Mouse (Mus musculus) erythroblast, embryonic 14.5 days (primary cell): ENCODE results near the gene Rnf217. TPM values are rescaled to one million over a fixed set of nuclear protein-coding genes. Genes with fewer than 3 reads are reported as not detected.

Source experiments
- H3K27me3 ChIP-seq: 2 replicates; pipeline ENCODE4 v1.6.1; 2012; ENCODE audit warnings: inconsistent platforms; ENCODE audit not compliant: control insufficient read depth
- H3K36me3 ChIP-seq: 2 replicates; pipeline ENCODE4 v1.6.1; 2012; ENCODE audit warnings: mild to moderate bottlenecking, inconsistent platforms; ENCODE audit not compliant: control insufficient read depth
- H3K4me1 ChIP-seq: 2 replicates; pipeline ENCODE4 v1.6.1; 2012; ENCODE audit warnings: inconsistent platforms; ENCODE audit not compliant: control insufficient read depth
- H3K4me3 ChIP-seq: replicated peaks from 2 replicates; pipeline ENCODE3; 2012; ENCODE audit warnings: moderate library complexity, mild to moderate bottlenecking, inconsistent platforms
- H3K9me3 ChIP-seq: 2 replicates; pipeline ENCODE4 v1.6.1; 2012; ENCODE audit warnings: low read length, inconsistent platforms, mixed read lengths; ENCODE audit not compliant: control insufficient read depth
- GATA1 ChIP-seq: IDR thresholded peaks from 2 replicates; pipeline ENCODE4 v1.6.1; 2012; ENCODE audit warnings: low read length, inconsistent platforms, mixed read lengths
- TAL1 ChIP-seq: IDR thresholded peaks from 3 replicates; pipeline ENCODE4 v1.6.1; 2012; ENCODE audit warnings: low read length, inconsistent platforms, mixed read lengths
- polyA plus RNA-seq: library from polyadenylated mRNA; stranded (reverse); fragments of >175 nt; gene quantifications from 2 replicates; pipeline ENCODE4 v1.2.3, GENCODE M21; 2012

The Rnf217 gene
- polyA plus RNA-seq, 1 experiment: not detected

- H3K36me3 ChIP-seq: no peaks in the 10 kb centered on the region
- no peaks in the 10 kb centered on the region for H3K9me3 ChIP-seq
- H3K27me3 ChIP-seq: no peaks in the 10 kb centered on the region
- TF ChIP-seq GATA1 (no peak), TAL1 (no peak)
- H3K4me3 ChIP-seq: no peak overlapping the region
- no peaks in the 10 kb centered on the region for H3K4me1 ChIP-seq
Measured at GRCm38 (mm10) chr10:31519420-31519819, 89.6 kb downstream of the Rnf217 start.

GRCm38 (mm10) chr10:31518210-31518609 is 90.8 kb downstream of the Rnf217 start:
- Histone ChIP-seq H3K27me3 (no peaks in the 10 kb centered on the region), H3K4me1 (no peaks in the 10 kb centered on the region), H3K9me3 (no peaks in the 10 kb centered on the region), H3K36me3 (no peaks in the 10 kb centered on the region), H3K4me3 (no peak overlapping the region)
- TF ChIP-seq TAL1: no peak
- no peak for TF ChIP-seq GATA1

GRCm38 (mm10) chr10:31517192-31517591 is 91.8 kb downstream of the Rnf217 start:
- Histone ChIP-seq H3K4me1 (no peaks in the 10 kb centered on the region), H3K27me3 (no peaks in the 10 kb centered on the region), H3K9me3 (no peaks in the 10 kb centered on the region), H3K36me3 (no peaks in the 10 kb centered on the region), H3K4me3 (no peak overlapping the region)
- TF ChIP-seq TAL1 (no peak), GATA1 (no peak)

GRCm38 (mm10) chr10:31515897-31516296 is 93.1 kb downstream of the Rnf217 start:
- Histone ChIP-seq H3K36me3 (no peaks in the 10 kb centered on the region), H3K4me1 (no peaks in the 10 kb centered on the region), H3K4me3 (no peak overlapping the region), H3K27me3 (no peaks in the 10 kb centered on the region), H3K9me3 (no peaks in the 10 kb centered on the region)
- TF ChIP-seq GATA1: no peak
- no peak for TF ChIP-seq TAL1

- no peaks in the 10 kb centered on the region for H3K27me3 ChIP-seq
- no peaks in the 10 kb centered on the region for H3K36me3 ChIP-seq
- H3K4me1 ChIP-seq: no peaks in the 10 kb centered on the region
- TF ChIP-seq TAL1 (no peak), GATA1 (no peak)
- H3K4me3 ChIP-seq: no peak overlapping the region
- H3K9me3 ChIP-seq: no peaks in the 10 kb centered on the region
Measured at GRCm38 (mm10) chr10:31504134-31504551, 104.8 kb downstream of the Rnf217 start.

GRCm38 (mm10) chr10:31503542-31504133 is 105.3 kb downstream of the Rnf217 start:
- no peak for TF ChIP-seq GATA1
- no peak for TF ChIP-seq TAL1
- H3K27me3 ChIP-seq: no peaks in the 10 kb centered on the region
- no peaks in the 10 kb centered on the region for H3K9me3 ChIP-seq
- no peaks in the 10 kb centered on the region for H3K36me3 ChIP-seq
- H3K4me3 ChIP-seq: no peak overlapping the region
- no peaks in the 10 kb centered on the region for H3K4me1 ChIP-seq

GRCm38 (mm10) chr10:31501644-31502043 is 107.3 kb downstream of the Rnf217 start:
- Histone ChIP-seq H3K4me3 (no peak overlapping the region), H3K36me3 (no peaks in the 10 kb centered on the region), H3K9me3 (no peaks in the 10 kb centered on the region), H3K27me3 (no peaks in the 10 kb centered on the region), H3K4me1 (no peaks in the 10 kb centered on the region)
- TF ChIP-seq GATA1 (no peak), TAL1 (no peak)

GRCm38 (mm10) chr10:31496931-31497330 is 112.1 kb downstream of the Rnf217 start:
- H3K4me3 ChIP-seq: no peak overlapping the region
- H3K9me3 ChIP-seq: no peaks in the 10 kb centered on the region
- H3K27me3 ChIP-seq: no peaks in the 10 kb centered on the region
- TF ChIP-seq GATA1 (no peak), TAL1 (no peak)
- H3K4me1 ChIP-seq: no peaks in the 10 kb centered on the region
- H3K36me3 ChIP-seq: no peaks in the 10 kb centered on the region

GRCm38 (mm10) chr10:31495826-31496225 is 113.2 kb downstream of the Rnf217 start:
- H3K36me3 ChIP-seq: no peaks in the 10 kb centered on the region
- no peaks in the 10 kb centered on the region for H3K4me1 ChIP-seq
- no peaks in the 10 kb centered on the region for H3K27me3 ChIP-seq
- TF ChIP-seq TAL1: no peak
- TF ChIP-seq GATA1: no peak
- no peak overlapping the region for H3K4me3 ChIP-seq
- H3K9me3 ChIP-seq: no peaks in the 10 kb centered on the region

- no peaks in the 10 kb centered on the region for H3K27me3 ChIP-seq
- no peaks in the 10 kb centered on the region for H3K4me1 ChIP-seq
- TF ChIP-seq GATA1 (no peak), TAL1 (no peak)
- no peak overlapping the region for H3K4me3 ChIP-seq
- H3K36me3 ChIP-seq: no peaks in the 10 kb centered on the region
- 0 out of 2 replicates have a peak, but pooled peaks cover 2% of the 10 kb centered on the region for H3K9me3 ChIP-seq
Measured at GRCm38 (mm10) chr10:31494296-31494695, 114.7 kb downstream of the Rnf217 start.
